Mouse (Mus musculus) lung, embryonic 15.5 days (tissue): Measurements from ENCODE around the gene Cog5. TPM values are rescaled to one million over a fixed set of nuclear protein-coding genes. Genes with fewer than 3 reads are reported as not detected.
A peak's percentile ranks its signal among the peaks of the same experiment; 100 is the strongest.

Experiments used
- ATAC-seq: fragments of 200-750 bp; cut with Nextera tagmentation; 2 replicates; pipeline ENCODE4 v1.8.0; 2017; ENCODE audit warnings: moderate number of reproducible peaks, borderline replicate concordance; ENCODE audit not compliant: low FRiP score, low TSS enrichment; ENCODE audit errors: extremely low read depth
- H3K27ac ChIP-seq: fragments of 300-500 bp; sonication (generic); 2 replicates; pipeline ENCODE4 v1.5.1; 2015; ENCODE audit warnings: moderate library complexity, mild to moderate bottlenecking, inconsistent platforms
- H3K27me3 ChIP-seq: fragments of 300-500 bp; sonication (generic); 2 replicates; pipeline ENCODE4 v1.6.1; 2015; ENCODE audit warnings: inconsistent platforms
- H3K36me3 ChIP-seq: fragments of 300-500 bp; sonication (generic); 2 replicates; pipeline ENCODE4 v1.6.1; 2015; ENCODE audit warnings: inconsistent platforms
- H3K4me1 ChIP-seq: fragments of 300-500 bp; sonication (generic); 2 replicates; pipeline ENCODE4 v1.6.1; 2015; ENCODE audit warnings: inconsistent platforms
- H3K4me2 ChIP-seq: fragments of 300-500 bp; sonication (generic); 2 replicates; pipeline ENCODE4 v1.6.1; 2015; ENCODE audit warnings: inconsistent platforms, mild to moderate bottlenecking, moderate library complexity
- H3K4me3 ChIP-seq: fragments of 300-500 bp; sonication (generic); 2 replicates; pipeline ENCODE4 v1.5.1; 2015; ENCODE audit warnings: mild to moderate bottlenecking, inconsistent platforms
- H3K9ac ChIP-seq: fragments of 300-500 bp; sonication (generic); 2 replicates; pipeline ENCODE4 v1.6.1; 2015; ENCODE audit warnings: inconsistent platforms
- H3K9me3 ChIP-seq: fragments of 300-500 bp; sonication (generic); 2 replicates; pipeline ENCODE4 v1.6.1; 2016; ENCODE audit warnings: inconsistent platforms
- WGBS: fragments of 180-500 bp; shearing (Covaris S2); methylation state at CpG from one replicate; pipeline ENCODE4 v1.1.7; 2015; 5-methylcytosine and 5-hydroxymethylcytosine counted together
- polyA plus RNA-seq: library from polyadenylated mRNA; unstranded; fragments of >200 nt; fragmentation: Nextera tagmentation; extraction: Ambion mirVana; gene quantifications from 2 replicates; pipeline ENCODE4 v1.2.1, GENCODE M21; 2015

The Cog5 gene
- polyA plus RNA-seq, 1 experiment from 2014 or later = 26.1 TPM

DNA sequence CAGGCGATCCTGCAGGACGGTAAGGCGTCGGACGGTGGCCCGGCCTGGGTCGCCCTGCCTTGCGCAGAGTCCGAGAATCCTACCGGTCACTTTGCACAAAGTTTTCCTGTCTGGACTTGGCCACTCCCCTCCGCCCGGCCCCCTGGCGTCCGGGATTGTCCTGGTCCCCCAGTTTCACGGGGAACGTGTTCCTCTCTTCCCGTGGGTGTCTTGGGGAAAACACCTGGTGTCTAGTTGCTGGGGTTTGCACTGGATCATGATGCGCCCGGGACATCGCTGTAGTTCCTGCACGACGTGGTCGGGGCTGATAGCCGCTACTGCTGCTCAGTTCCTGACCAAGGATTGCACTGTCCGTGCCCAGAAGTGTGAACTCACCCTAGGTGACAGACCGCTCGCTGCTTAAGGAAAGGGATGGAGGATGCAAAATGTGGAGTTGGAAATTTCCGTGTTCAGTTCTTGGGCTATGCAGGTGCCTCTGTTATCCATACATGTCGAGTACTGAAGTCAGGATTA is 352 bp downstream of the Cog5 start:
- H3K4me2 ChIP-seq = peak overlapping the region; percentile 62
- peak overlapping the region; percentile 58 for H3K4me3 ChIP-seq
- H3K27ac ChIP-seq = peak overlapping the region; percentile 80; the same call in 1 of the 2 replicates
- no peaks in the 10 kb centered on the region for H3K36me3 ChIP-seq
- no peaks in the 10 kb centered on the region for H3K27me3 ChIP-seq
- under 1% methylated on average over 29 of the region's 29 CpGs for WGBS
- peaks cover 11% of the 10 kb centered on the region for H3K4me1 ChIP-seq
- peak overlapping the region; percentile 73 for H3K9ac ChIP-seq
- no peaks in the 10 kb centered on the region for H3K9me3 ChIP-seq
- ATAC-seq = peak; percentile 60; the same call in 1 of the 2 replicates

DNA sequence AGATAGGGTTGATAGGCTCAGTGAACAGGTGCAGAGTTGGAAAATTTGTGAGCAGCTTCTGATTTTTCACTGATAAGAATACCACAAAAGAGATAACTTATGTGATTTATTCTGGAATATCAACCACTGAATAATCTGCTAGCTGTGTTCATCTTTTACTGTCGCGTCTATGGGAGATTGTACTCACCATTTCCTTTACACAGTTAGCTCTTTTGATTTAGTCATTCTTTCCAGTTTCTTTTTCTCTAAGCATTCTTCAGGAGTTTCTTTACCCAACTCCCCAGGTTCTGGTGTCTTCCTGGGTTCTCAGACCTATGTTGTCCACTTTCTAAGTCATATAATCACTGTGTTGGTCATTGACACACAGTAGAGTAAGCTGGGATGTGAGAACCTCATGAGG is 2.2 kb downstream of the Cog5 start:
- no peaks in the 10 kb centered on the region for H3K36me3 ChIP-seq
- no peaks in the 10 kb centered on the region for H3K27me3 ChIP-seq
- no peak overlapping the region for H3K4me3 ChIP-seq
- WGBS = 99% methylated on average over 2 of the region's 2 CpGs
- H3K27ac ChIP-seq = no peak overlapping the region
- peaks cover 11% of the 10 kb centered on the region for H3K4me1 ChIP-seq
- H3K4me2 ChIP-seq = no peak overlapping the region
- no peak for ATAC-seq
- no peak overlapping the region for H3K9ac ChIP-seq
- H3K9me3 ChIP-seq = no peaks in the 10 kb centered on the region

DNA sequence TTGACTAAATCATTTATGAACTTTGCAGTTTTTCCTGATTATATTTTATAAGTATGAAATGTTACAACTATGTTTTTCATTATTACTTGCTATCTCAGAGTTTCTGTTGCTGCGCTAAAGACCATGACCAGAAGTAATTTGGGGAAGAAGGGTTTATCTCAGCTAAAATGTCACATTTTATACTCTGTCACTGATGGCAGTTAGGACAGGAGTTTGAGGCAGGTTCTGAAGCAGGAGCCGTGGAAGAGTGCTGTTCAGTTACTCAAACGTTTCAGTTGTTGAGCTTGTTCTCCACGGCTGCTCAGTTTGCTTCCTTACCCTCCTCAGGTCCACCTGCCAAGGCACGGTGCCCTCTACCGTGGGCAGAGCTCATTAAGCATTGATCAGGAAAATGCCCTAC is 11.3 kb downstream of the Cog5 start:
- no peak for ATAC-seq
- H3K27ac ChIP-seq = no peak overlapping the region
- no peaks in the 10 kb centered on the region for H3K27me3 ChIP-seq
- H3K9me3 ChIP-seq = no peaks in the 10 kb centered on the region
- H3K4me3 ChIP-seq = no peak overlapping the region
- H3K4me2 ChIP-seq = no peak overlapping the region
- H3K9ac ChIP-seq = no peak overlapping the region
- no peaks in the 10 kb centered on the region for H3K4me1 ChIP-seq
- peaks cover 25% of the 10 kb centered on the region for H3K36me3 ChIP-seq
- 71% methylated on average over 6 of the region's 6 CpGs for WGBS

DNA sequence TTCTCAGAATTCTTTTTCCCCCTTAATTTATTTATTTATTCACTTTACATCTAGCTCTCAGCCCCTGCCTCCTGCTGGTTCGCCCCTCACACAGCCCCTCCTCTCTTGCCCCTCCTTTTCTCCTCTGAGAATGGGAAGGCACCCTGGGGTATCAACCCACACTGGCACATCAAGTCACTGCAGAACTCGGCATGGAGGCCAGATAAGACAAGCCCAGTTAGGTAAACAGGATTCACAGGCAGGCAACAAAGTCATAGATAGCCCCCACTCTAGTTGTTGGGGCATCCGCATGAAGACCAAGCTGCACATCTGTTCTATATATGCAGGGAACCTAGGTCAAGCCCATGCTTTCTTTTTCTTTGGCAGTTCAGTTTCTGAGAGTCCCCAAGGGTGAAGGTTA is 12.5 kb downstream of the Cog5 start:
- no peak for ATAC-seq
- Histone ChIP-seq H3K4me1 (no peaks in the 10 kb centered on the region), H3K9ac (no peak overlapping the region), H3K4me3 (no peak overlapping the region), H3K9me3 (no peaks in the 10 kb centered on the region), H3K4me2 (no peak overlapping the region), H3K36me3 (peaks cover 29% of the 10 kb centered on the region), H3K27ac (no peak overlapping the region), H3K27me3 (no peaks in the 10 kb centered on the region)
- 59% methylated on average over 3 of the region's 3 CpGs for WGBS

DNA sequence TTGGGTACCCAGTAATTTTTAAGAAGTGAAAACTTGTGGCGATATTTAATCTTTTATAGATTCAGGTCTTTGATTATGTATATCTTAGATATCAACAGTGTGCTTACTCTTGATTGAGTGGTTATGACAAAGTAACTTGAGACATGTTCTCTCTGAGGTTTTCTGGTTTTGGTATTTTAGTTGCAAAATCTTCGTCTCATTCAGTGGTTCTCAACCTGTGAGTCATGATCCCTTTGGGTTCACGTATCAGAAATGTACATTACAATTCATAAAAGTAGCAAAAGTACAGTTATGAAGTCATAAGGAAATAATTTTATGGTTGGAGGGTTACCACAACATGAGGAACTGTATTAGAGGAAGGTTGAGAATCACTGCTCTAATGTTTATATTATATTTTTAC is 32.0 kb downstream of the Cog5 start:
- no peaks in the 10 kb centered on the region for H3K4me1 ChIP-seq
- no peaks in the 10 kb centered on the region for H3K9me3 ChIP-seq
- no peak overlapping the region for H3K4me3 ChIP-seq
- ATAC-seq = no peak
- no peaks in the 10 kb centered on the region for H3K27me3 ChIP-seq
- H3K9ac ChIP-seq = no peak overlapping the region
- no peak overlapping the region for H3K27ac ChIP-seq
- WGBS = 89% methylated on average over 3 of the region's 3 CpGs
- 0 out of 2 replicates have a peak, but pooled peaks cover 4% of the 10 kb centered on the region for H3K36me3 ChIP-seq
- no peak overlapping the region for H3K4me2 ChIP-seq

DNA sequence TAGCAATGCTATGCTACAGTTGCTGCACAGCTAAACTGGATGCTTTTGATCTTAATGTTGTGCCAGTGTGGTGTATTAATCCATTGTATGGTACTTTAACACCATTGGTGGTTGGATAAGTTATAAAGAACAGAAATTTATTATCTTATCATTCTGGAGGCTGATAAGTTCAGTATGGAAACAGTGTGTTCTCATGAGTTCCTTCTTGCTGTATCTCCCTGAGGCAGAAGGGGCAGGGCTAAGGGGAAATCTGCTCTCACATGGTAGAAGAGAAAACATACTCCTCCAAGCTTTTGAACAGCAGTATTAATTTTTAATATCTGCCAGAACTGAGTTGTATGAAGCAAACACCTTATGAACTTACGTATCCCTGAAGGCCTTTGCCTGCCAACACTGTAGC is 38.6 kb downstream of the Cog5 start:
- Histone ChIP-seq H3K27me3 (no peaks in the 10 kb centered on the region), H3K36me3 (no peaks in the 10 kb centered on the region), H3K4me2 (no peak overlapping the region), H3K9me3 (no peaks in the 10 kb centered on the region), H3K27ac (no peak overlapping the region), H3K4me1 (no peaks in the 10 kb centered on the region), H3K4me3 (no peak overlapping the region), H3K9ac (no peak overlapping the region)
- 86% methylated on average over 1 of the region's 1 CpGs for WGBS
- ATAC-seq = no peak

DNA sequence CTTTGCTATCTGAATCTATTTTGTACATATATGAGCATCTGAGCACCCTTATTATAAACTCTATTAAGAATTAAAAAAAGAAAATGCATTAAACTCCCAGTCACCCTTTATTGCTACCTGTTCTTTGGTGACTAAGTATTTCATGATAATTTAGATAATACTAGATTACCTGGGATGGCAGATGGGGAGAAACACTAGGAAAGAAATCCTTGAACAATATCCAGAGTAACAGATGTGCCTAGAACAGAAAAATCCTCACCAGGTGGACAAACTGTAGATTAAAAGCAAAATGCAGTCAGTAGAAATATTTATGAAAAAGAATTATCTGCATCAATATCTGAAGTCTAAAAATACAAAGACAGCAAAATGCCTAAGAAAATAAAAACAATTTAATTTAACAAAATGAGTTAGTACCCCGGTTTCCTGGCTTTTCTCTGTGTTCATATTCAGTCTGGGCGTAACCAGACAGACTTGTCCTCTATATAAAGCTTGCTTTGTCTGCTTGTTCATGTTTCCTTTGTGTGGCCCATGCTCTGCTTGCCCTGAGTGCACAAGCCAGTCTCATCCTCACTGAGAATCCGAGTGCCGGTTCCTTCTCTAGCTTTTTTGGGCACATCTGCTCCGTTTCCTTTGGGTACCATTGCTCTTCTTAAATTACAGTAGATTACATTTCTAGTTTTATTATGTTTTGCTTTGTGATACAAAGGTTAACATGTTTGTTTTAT is 46.1 kb downstream of the Cog5 start:
- H3K27me3 ChIP-seq = no peaks in the 10 kb centered on the region
- H3K27ac ChIP-seq = no peak overlapping the region
- no peak overlapping the region for H3K4me2 ChIP-seq
- no peak overlapping the region for H3K9ac ChIP-seq
- no peaks in the 10 kb centered on the region for H3K9me3 ChIP-seq
- no peak overlapping the region for H3K4me3 ChIP-seq
- H3K4me1 ChIP-seq = no peaks in the 10 kb centered on the region
- 68% methylated on average over 5 of the region's 5 CpGs for WGBS
- no peaks in the 10 kb centered on the region for H3K36me3 ChIP-seq
- ATAC-seq = no peak

DNA sequence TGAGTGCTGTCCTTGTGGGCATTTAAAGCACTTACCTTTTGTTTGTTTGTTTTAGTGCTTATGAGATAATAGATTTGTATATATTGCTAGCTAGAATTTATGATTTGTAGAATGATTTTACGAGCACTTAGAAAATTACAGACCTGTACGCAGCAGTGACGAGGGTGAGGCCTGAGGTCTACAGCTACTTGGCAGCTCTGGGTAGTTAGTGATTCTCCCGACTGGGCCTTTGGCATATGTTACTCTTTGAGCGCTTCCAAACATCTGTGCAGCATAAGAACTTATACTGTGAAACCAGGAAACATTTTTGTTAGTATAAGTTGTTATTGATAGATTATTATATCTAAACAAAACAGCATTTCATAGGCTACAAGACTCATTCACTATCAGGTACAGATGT is 46.7 kb downstream of the Cog5 start:
- ATAC-seq = no peak
- Histone ChIP-seq H3K4me1 (no peaks in the 10 kb centered on the region), H3K9me3 (no peaks in the 10 kb centered on the region), H3K4me2 (no peak overlapping the region), H3K27ac (no peak overlapping the region), H3K27me3 (no peaks in the 10 kb centered on the region), H3K36me3 (no peaks in the 10 kb centered on the region), H3K4me3 (no peak overlapping the region), H3K9ac (no peak overlapping the region)
- 58% methylated on average over 5 of the region's 5 CpGs for WGBS

DNA sequence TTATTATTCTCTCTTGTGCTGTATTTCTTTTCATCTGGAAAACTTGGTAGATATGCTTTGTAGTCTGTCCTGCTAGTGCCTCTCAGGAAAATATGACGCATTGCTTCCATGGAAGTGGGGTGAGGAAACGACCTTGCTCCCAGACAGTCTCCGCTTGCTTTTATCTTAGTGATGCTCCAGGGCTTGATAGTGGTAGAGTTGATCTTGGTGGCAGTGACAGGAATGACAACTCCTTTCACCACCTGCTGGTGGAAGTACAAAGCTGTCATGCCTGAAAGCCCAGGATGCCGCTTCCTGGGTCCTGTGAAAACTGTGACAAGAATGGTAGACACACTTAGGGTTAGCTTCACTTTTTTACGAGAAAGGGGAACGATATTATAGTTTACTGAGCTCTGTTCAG is 49.2 kb downstream of the Cog5 start:
- no peaks in the 10 kb centered on the region for H3K9me3 ChIP-seq
- H3K4me2 ChIP-seq = no peak overlapping the region
- no peak overlapping the region for H3K27ac ChIP-seq
- H3K36me3 ChIP-seq = no peaks in the 10 kb centered on the region
- no peaks in the 10 kb centered on the region for H3K4me1 ChIP-seq
- no peak for ATAC-seq
- no peak overlapping the region for H3K4me3 ChIP-seq
- H3K27me3 ChIP-seq = no peaks in the 10 kb centered on the region
- WGBS = 63% methylated on average over 6 of the region's 6 CpGs
- H3K9ac ChIP-seq = no peak overlapping the region

DNA sequence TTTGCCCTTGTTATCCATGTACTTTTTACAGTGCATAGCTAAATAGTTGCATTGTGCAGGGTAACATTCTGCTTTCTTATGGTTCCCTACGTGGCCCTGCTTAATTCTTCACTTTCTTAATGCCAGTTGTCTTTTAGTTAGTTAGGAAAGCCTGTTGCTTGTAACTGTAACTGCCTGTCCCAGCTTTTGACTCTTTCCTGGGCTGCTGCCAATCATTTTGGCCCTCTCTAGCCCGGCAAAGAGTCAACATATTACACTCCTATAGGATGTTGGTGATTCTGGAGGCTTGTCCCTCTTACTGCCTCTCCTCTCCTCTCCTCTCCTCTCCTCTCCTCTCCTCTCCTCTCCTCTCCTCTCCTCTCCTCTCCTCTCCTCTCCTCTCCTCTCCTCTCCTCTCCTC is 51.5 kb downstream of the Cog5 start:
- WGBS = 32% methylated on average over 2 of the region's 2 CpGs
- Histone ChIP-seq H3K9ac (no peak overlapping the region), H3K27me3 (no peaks in the 10 kb centered on the region), H3K27ac (no peak overlapping the region), H3K36me3 (no peaks in the 10 kb centered on the region), H3K9me3 (no peaks in the 10 kb centered on the region), H3K4me3 (no peak overlapping the region), H3K4me1 (no peaks in the 10 kb centered on the region), H3K4me2 (no peak overlapping the region)
- ATAC-seq = no peak

DNA sequence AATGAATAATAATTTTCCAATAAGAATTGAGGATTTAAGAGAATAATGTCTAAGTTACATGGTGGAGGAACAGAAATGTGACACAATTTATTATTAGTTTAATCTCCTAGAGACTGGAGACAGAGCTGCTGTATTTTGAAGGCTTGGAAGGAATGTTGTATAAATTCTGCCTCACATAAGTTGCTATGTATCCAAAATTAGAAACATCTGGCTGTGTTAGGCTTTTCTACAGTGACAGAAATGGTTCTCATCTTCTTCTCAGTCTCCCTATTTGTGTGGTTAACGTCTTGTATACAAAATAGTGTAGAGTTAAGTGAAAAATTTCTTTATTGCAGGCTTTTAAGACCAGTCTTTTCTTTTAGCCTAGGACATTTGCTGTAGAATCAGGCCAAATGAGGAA is 52.9 kb downstream of the Cog5 start:
- ATAC-seq = no peak
- 56% methylated on average over 1 of the region's 1 CpGs for WGBS
- no peak overlapping the region for H3K27ac ChIP-seq
- no peaks in the 10 kb centered on the region for H3K4me1 ChIP-seq
- no peaks in the 10 kb centered on the region for H3K9me3 ChIP-seq
- H3K27me3 ChIP-seq = no peaks in the 10 kb centered on the region
- no peaks in the 10 kb centered on the region for H3K36me3 ChIP-seq
- no peak overlapping the region for H3K9ac ChIP-seq
- no peak overlapping the region for H3K4me2 ChIP-seq
- H3K4me3 ChIP-seq = no peak overlapping the region

DNA sequence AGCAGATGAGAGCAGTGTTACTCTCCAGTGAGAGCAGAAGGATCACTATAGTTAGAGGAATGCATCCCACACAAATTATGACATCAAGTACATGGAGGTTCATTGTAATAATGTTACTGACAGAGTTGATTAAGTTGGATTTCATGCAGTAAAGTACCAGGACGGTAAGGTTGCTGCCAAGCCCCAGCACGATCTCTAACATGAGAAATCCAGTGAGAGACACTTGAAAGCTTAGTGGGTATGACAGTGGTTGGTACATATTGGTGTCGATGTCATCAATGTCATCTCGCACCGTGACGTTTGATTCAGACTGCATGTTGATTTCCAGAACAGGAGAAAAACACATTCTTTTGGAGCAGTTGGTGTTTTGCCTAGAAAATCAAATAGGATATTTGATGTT is 55.0 kb downstream of the Cog5 start:
- no peaks in the 10 kb centered on the region for H3K4me1 ChIP-seq
- H3K27ac ChIP-seq = no peak overlapping the region
- no peaks in the 10 kb centered on the region for H3K9me3 ChIP-seq
- no peak overlapping the region for H3K9ac ChIP-seq
- H3K4me2 ChIP-seq = no peak overlapping the region
- ATAC-seq = no peak
- no peaks in the 10 kb centered on the region for H3K36me3 ChIP-seq
- 86% methylated on average over 6 of the region's 6 CpGs for WGBS
- no peak overlapping the region for H3K4me3 ChIP-seq
- no peaks in the 10 kb centered on the region for H3K27me3 ChIP-seq

DNA sequence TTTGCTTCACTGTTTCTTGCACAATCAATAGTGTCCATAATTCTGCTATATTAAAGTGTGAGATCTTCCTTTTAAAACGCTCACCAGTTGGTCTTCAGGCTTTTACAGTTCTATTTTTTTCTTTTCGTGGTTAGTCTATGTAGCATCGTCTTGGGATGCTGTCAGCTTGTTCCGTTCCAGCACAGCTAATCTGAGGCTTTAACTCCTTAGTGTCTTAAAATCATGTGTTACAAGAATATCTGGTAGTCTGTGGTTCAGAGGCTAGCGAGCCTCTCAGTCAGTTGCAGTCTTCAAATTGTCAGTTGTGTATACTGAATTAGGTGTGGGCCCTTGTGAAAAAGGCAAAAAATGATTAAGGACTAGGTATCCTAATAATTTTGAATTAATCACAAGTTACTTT is 57.6 kb downstream of the Cog5 start:
- no peaks in the 10 kb centered on the region for H3K9me3 ChIP-seq
- H3K27ac ChIP-seq = no peak overlapping the region
- no peak overlapping the region for H3K9ac ChIP-seq
- 43% methylated on average over 5 of the region's 5 CpGs for WGBS
- H3K27me3 ChIP-seq = no peaks in the 10 kb centered on the region
- ATAC-seq = no peak
- H3K4me2 ChIP-seq = no peak overlapping the region
- H3K4me3 ChIP-seq = no peak overlapping the region
- H3K4me1 ChIP-seq = no peaks in the 10 kb centered on the region
- no peaks in the 10 kb centered on the region for H3K36me3 ChIP-seq
